Mouse (Mus musculus) CH12.LX (cell line): ENCODE results near the gene Klf3. TPM values are rescaled to one million over a fixed set of nuclear protein-coding genes. Genes with fewer than 3 reads are reported as not detected.
"Not testable (repeated sequence)": the region's sequence is repeated elsewhere in the genome, so short reads cannot be mapped to it uniquely, and the experiment has no call there.

Experiments
- DNase-seq: peaks from one replicate; pipeline ENCODE4 v3.0.0-alpha.2; 2013; ENCODE audit errors: extremely low read depth
- H3K27ac ChIP-seq: 2 replicates; pipeline ENCODE4 v1.5.1; 2012; ENCODE audit warnings: low read depth, mild to moderate bottlenecking, control low read depth, moderate library complexity; ENCODE audit not compliant: insufficient read depth
- H3K27me3 ChIP-seq: replicated peaks from 2 replicates; pipeline ENCODE3; 2012; ENCODE audit warnings: inconsistent platforms
- H3K36me3 ChIP-seq, 2 experiments: replicated peaks in 1 of 2; 2 replicates each; pipeline versions ENCODE3 to v1.6.1; 2012; ENCODE audit warnings: inconsistent platforms in 1 of 2, low read length in 1 of 2, mild to moderate bottlenecking in 1 of 2, mixed read lengths in 1 of 2, moderate library complexity in 1 of 2; ENCODE audit not compliant: control insufficient read depth in 1 of 2, insufficient read depth in 1 of 2
- H3K4me1 ChIP-seq, 2 experiments: 2 replicates each; pipeline ENCODE4 v1.6.1; 2012; ENCODE audit warnings: inconsistent platforms in 1 of 2, moderate library complexity in 1 of 2; ENCODE audit not compliant: insufficient read depth in 2 of 2, control insufficient read depth in 1 of 2
- H3K4me2 ChIP-seq: 2 replicates; pipeline ENCODE4 v1.6.1; 2012; ENCODE audit warnings: low read depth, mild to moderate bottlenecking, control low read depth; ENCODE audit not compliant: poor library complexity, insufficient read depth, severe bottlenecking
- H3K4me3 ChIP-seq, 3 experiments: fragments of 150-350 bp in 1 of 3; sonication (generic) in 1 of 3; replicated peaks in 1 of 3; 2 replicates each; pipeline versions ENCODE3 to v1.5.1; 2011 to 2012; ENCODE audit warnings: low read depth in 2 of 3, low read length in 2 of 3, mild to moderate bottlenecking in 2 of 3, moderate library complexity in 2 of 3, control low read depth in 1 of 3, improper control_type of control experiment in 1 of 3, inconsistent platforms in 1 of 3, mixed read lengths in 1 of 3; ENCODE audit not compliant: poor library complexity in 1 of 3
- H3K79me2 ChIP-seq: replicated peaks from 2 replicates; pipeline ENCODE4 v1.6.1; 2012; ENCODE audit warnings: mild to moderate bottlenecking, moderate library complexity; ENCODE audit not compliant: control insufficient read depth, poor library complexity, insufficient read depth, severe bottlenecking; ENCODE audit errors: extremely low read depth
- H3K9ac ChIP-seq: 2 replicates; pipeline ENCODE4 v1.6.1; 2012; ENCODE audit warnings: low read depth, mild to moderate bottlenecking, control low read depth, moderate library complexity; ENCODE audit not compliant: insufficient read depth
- H3K9me3 ChIP-seq: replicated peaks from 2 replicates; pipeline ENCODE3; 2012; ENCODE audit warnings: low read length, inconsistent platforms, mixed read lengths
- ZKSCAN1 ChIP-seq: IDR thresholded peaks from 2 replicates; pipeline ENCODE4 v1.6.1; 2012; ENCODE audit warnings: low read depth, inconsistent platforms, low read length, improper control_type of control experiment, borderline replicate concordance
- dilution Hi-C: fragments of 300-500 bp; cut with MboI; formaldehyde crosslinking; loops from 2 replicates; pipeline ENCODE4 v1.14.3; 2020; ENCODE audit warnings: low sequenced_read_pairs; ENCODE audit not compliant: extremely low pct_unique_long_range_greater_than_20kb, extremely low pct_ligation_motif_present
- in situ Hi-C: fragments of 300-500 bp; cut with MboI; formaldehyde crosslinking; loops from 3 replicates; pipeline ENCODE4 v1.14.3; 2019; ENCODE audit warnings: low sequenced_read_pairs, low pct_ligation_motif_present, low pct_unique_long_range_greater_than_20kb, mixed read lengths
- polyA plus RNA-seq: library from polyadenylated mRNA; unstranded; fragments of >175 nt; gene quantifications from 2 replicates; pipeline ENCODE4 v1.2.1, GENCODE M21; 2012; ENCODE audit warnings: low read depth; ENCODE audit not compliant: insufficient read length
- total RNA-seq, 2 experiments: library from RNA; depleted of rRNA; stranded (reverse); fragments of 300-350 nt in 1 of 2; fragments of >200 nt in 1 of 2; gene quantifications; 2 replicates each; pipeline ENCODE4 v1.2.3; 2012 to 2014

Gene Klf3
- total and polyA plus RNA-seq, 3 experiments, result 0.40 to 4.4 (median 0.64) TPM

DNA sequence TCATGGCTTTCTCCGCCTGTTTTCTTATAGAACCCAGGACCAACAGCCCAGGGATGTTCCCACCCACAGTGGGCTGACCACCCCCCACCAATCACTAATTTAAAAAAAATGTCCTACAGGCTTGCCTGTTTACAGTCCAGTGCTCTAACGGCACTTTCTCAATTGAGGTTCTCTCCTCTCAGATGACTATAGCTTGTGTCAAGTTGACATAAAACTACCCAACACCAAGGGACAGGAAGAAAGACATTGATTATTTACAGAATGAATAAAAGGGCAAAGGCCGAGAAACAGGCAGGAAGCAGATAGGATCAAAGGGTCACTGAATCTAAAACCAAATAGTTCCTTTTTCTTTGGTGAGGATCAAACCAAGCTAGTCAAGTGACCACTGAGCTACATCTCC lies 76.1 kb downstream of the Klf3 start:
- dilution Hi-C loops, result no loop called here
- H3K4me3 ChIP-seq, result no peak overlapping the region
- H3K36me3 ChIP-seq, result no peaks in the 10 kb centered on the region
- TF ChIP-seq ZKSCAN1, result no peak
- TF ChIP-seq, all 38 proteins: peak for 0
- Histone ChIP-seq H3K27ac (no peak overlapping the region), H3K27me3 (no peaks in the 10 kb centered on the region), H3K79me2 (no peaks in the 10 kb centered on the region), H3K4me1 (peaks cover 0 to 9% of the 10 kb centered on the region in 2 experiments; a peak in 3 of 4 replicates), H3K9me3 (no peaks in the 10 kb centered on the region), H3K4me2 (no peak overlapping the region), H3K9ac (no peak overlapping the region)
- DNase-seq, result no peak
- in situ Hi-C loops, result no loop called here

- H3K27ac ChIP-seq, H3K36me3 ChIP-seq, dilution Hi-C loops, DNase-seq, H3K79me2 ChIP-seq, H3K4me2 ChIP-seq, H3K4me3 ChIP-seq, H3K9me3 ChIP-seq, in situ Hi-C loops, H3K9ac ChIP-seq, H3K27me3 ChIP-seq: not testable (repeated sequence)
- peaks cover 4 to 25% of the 10 kb centered on the region in 2 experiments for H3K4me1 ChIP-seq
These were observed 78.4 kb downstream of the Klf3 start for GRCm38 (mm10) chr5:64881559-64881958.

DNA sequence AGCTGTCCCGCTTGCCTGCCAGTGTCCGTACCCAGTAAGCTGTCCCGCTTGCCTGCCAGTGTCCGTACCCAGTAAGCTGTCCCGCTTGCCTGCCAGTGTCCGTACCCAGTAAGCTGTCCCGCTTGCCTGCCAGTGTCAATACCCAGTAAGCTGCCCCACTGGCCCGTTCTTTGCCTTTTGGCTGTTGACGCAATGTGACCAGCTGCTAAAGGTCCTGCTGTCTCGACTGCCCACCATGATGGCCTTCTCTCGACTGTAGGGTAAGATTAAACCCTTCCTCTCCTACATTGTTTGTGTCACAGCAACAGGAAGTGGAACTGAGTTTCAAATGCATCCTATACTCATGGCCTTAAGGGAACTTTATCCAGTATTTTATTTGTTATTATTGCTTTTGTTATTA lies 78.8 kb downstream of the Klf3 start:
- H3K4me3 ChIP-seq, H3K9ac ChIP-seq, dilution Hi-C loops, DNase-seq, H3K4me2 ChIP-seq, H3K79me2 ChIP-seq, in situ Hi-C loops, H3K36me3 ChIP-seq, H3K27ac ChIP-seq, H3K9me3 ChIP-seq, H3K27me3 ChIP-seq: not testable (repeated sequence)
- peaks cover 4 to 29% of the 10 kb centered on the region in 2 experiments for H3K4me1 ChIP-seq

Other genes starting within 250 kb of the Klf3 start
- 4.3 and 6.4 TPM in 2 replicates for gene Tlr1, start 130.2 kb downstream of the Klf3 start, total RNA-seq (2012; rRNA removed)
- 22.2 and 22.5 TPM in 2 replicates for gene Tlr1, start 130.2 kb downstream of the Klf3 start, total RNA-seq (2014; rRNA removed)
- 21.3 and 26.5 TPM in 2 replicates for gene Tlr1, start 130.2 kb downstream of the Klf3 start, polyA plus RNA-seq
- gene Tlr6, start 156.7 kb downstream of the Klf3 start, total RNA-seq (2012; rRNA removed), result 0.72 and 1.0 TPM in 2 replicates
- gene Tlr6, start 156.7 kb downstream of the Klf3 start, total RNA-seq (2014; rRNA removed), result 2.5 and 5.1 TPM in 2 replicates
- 4.6 and 5.4 TPM in 2 replicates for gene Tlr6, start 156.7 kb downstream of the Klf3 start, polyA plus RNA-seq
- 0.17 and 0.47 TPM in 2 replicates for gene Fam114a1, start 166.7 kb downstream of the Klf3 start, total RNA-seq (2012; rRNA removed)
- gene Fam114a1, start 166.7 kb downstream of the Klf3 start, total RNA-seq (2014; rRNA removed), result 0.12 and 0.36 TPM in 2 replicates
- 0.16 and 0.27 TPM in 2 replicates for gene Fam114a1, start 166.7 kb downstream of the Klf3 start, polyA plus RNA-seq